Mouse (Mus musculus) spleen, adult 2 months (tissue): ENCODE results near the gene 9230113P08Rik.

Source experiments
- CTCF ChIP-seq: fragments of 200-500 bp; IDR thresholded peaks from 2 replicates; pipeline ENCODE4 v1.5.1; 2011; ENCODE audit warnings: mild to moderate bottlenecking, inconsistent platforms; ENCODE audit not compliant: insufficient read depth, insufficient read length, insufficient replicate concordance; ENCODE audit errors: extremely low read depth
- POLR2A ChIP-seq: fragments of 200-500 bp; IDR thresholded peaks from 2 replicates; pipeline ENCODE4 v1.6.1; 2011; ENCODE audit warnings: low read depth, low read length, inconsistent platforms

DNA sequence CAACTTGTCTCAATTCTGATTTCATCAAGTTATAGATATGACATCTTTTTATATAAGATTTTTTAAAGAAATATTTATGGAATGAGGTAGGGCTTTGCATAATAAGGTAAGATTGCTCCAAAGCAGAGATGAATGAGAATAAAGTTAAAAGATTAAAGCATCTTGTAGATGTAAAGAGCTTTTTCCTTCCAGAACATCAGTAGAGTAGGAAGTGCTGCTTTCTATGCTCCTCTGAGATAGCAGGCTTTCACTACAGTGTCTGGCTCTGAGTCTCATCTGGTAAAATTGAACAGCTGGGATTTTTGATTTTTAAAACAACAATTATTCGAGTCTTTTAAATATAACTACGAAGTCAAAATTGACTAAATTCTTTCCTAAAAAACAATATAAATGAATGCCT, 22.6 kb downstream of the 9230113P08Rik start:
- TF ChIP-seq CTCF (no peak), POLR2A (no peak)
